Mouse (Mus musculus) skeletal muscle tissue, adult 2 months (tissue): Measurements from ENCODE around the gene Fbxo11.
"Not testable (repeated sequence)": the region's sequence is repeated elsewhere in the genome, so short reads cannot be mapped to it uniquely, and the experiment has no call there.

ENCODE experiments used
- DNase-seq: peaks from one replicate; pipeline ENCODE4 v3.0.0-alpha.2; 2012; ENCODE audit warnings: low read depth, low spot score

Gene Fbxo11

GRCm38 (mm10) chr17:88014456-88014855 is 50.6 kb downstream of the Fbxo11 start:
- DNase-seq, result no peak

- DNase-seq, result no peak
These were observed 58.1 kb downstream of the Fbxo11 start for GRCm38 (mm10) chr17:88006956-88007355.

GRCm38 (mm10) chr17:88004892-88005291 is 60.2 kb downstream of the Fbxo11 start:
- DNase-seq, result no peak

GRCm38 (mm10) chr17:87997808-87998207 is 67.3 kb downstream of the Fbxo11 start:
- DNase-seq, result no peak

- no peak for DNase-seq
These were observed 71.8 kb downstream of the Fbxo11 start for GRCm38 (mm10) chr17:87993338-87993737.

GRCm38 (mm10) chr17:87992154-87992553 is 72.9 kb downstream of the Fbxo11 start:
- DNase-seq, result no peak

GRCm38 (mm10) chr17:87987507-87987906 is 77.6 kb downstream of the Fbxo11 start:
- no peak for DNase-seq

- DNase-seq, result no peak
These were observed 79.2 kb downstream of the Fbxo11 start for GRCm38 (mm10) chr17:87985916-87986315.

GRCm38 (mm10) chr17:87984440-87985214 is 80.5 kb downstream of the Fbxo11 start:
- DNase-seq, result no peak

- no peak for DNase-seq
These were observed 81.8 kb downstream of the Fbxo11 start for GRCm38 (mm10) chr17:87983313-87983712.

GRCm38 (mm10) chr17:87982112-87982511 is 83.0 kb downstream of the Fbxo11 start:
- DNase-seq, result no peak

GRCm38 (mm10) chr17:87979696-87980095 is 85.4 kb downstream of the Fbxo11 start:
- DNase-seq, result not testable (repeated sequence)

GRCm38 (mm10) chr17:87976927-87977326 is 88.2 kb downstream of the Fbxo11 start:
- DNase-seq, result not testable (repeated sequence)

GRCm38 (mm10) chr17:87976154-87976806 is 88.8 kb downstream of the Fbxo11 start:
- no peak for DNase-seq

- no peak for DNase-seq
These were observed 89.8 kb downstream of the Fbxo11 start for GRCm38 (mm10) chr17:87975229-87975853.

- DNase-seq, result peak; percentile 89
These were observed 90.4 kb downstream of the Fbxo11 start, which contains the start of gene Msh6 for GRCm38 (mm10) chr17:87974629-87975228. TSS of gene Msh6 (plus strand) at chr17:87975062.

- DNase-seq, result no peak
These were observed 91.6 kb downstream of the Fbxo11 start for GRCm38 (mm10) chr17:87973261-87974167.

GRCm38 (mm10) chr17:87972856-87973255 is 92.2 kb downstream of the Fbxo11 start:
- no peak for DNase-seq

GRCm38 (mm10) chr17:87971696-87972591 is 93.1 kb downstream of the Fbxo11 start:
- not testable (repeated sequence) for DNase-seq

GRCm38 (mm10) chr17:87968483-87968926 is 96.6 kb downstream of the Fbxo11 start:
- DNase-seq, result not testable (repeated sequence)
